Mouse (Mus musculus) thymus, postnatal 0 days (tissue): ENCODE measurements around the gene Ephb6. TPM values are rescaled to one million over a fixed set of nuclear protein-coding genes. Genes with fewer than 3 reads are reported as not detected.

Experiments used
- polyA plus RNA-seq: library from polyadenylated mRNA; unstranded; fragments of >200 nt; fragmentation: Nextera tagmentation; extraction: Ambion mirVana; gene quantifications from 2 replicates; pipeline ENCODE4 v1.2.1, GENCODE M21; 2015

The Ephb6 gene
- polyA plus RNA-seq, 1 experiment from 2014 or later, result 84.2 TPM

Other genes with a start within 250 kb of the Ephb6 start
- gene Prss3, start 227.8 kb upstream of the Ephb6 start, polyA plus RNA-seq, result not detected in 2 replicates
- gene Gm5771, start 213.1 kb upstream of the Ephb6 start, polyA plus RNA-seq, result 0.98 and 1.6 TPM in 2 replicates
- not detected in 2 replicates for gene Gm10334, start 159.3 kb upstream of the Ephb6 start, polyA plus RNA-seq
- gene Prss1, start 146.6 kb upstream of the Ephb6 start, polyA plus RNA-seq, result 0.71 and 1.2 TPM in 2 replicates
- 3.6 and 4.7 TPM in 2 replicates for gene Prss2, start 83.7 kb upstream of the Ephb6 start, polyA plus RNA-seq
- gene Trpv6, start 30.9 kb downstream of the Ephb6 start, polyA plus RNA-seq, result 0.64 and 1.1 TPM in 2 replicates
- gene Trpv5, start 75.3 kb downstream of the Ephb6 start, polyA plus RNA-seq, result 0.04 TPM in 1 of 2 replicates, not detected in the other
- gene Llcfc1, start 78.9 kb downstream of the Ephb6 start, polyA plus RNA-seq, result 0.18 TPM in 1 of 2 replicates, not detected in the other
- gene Kel, start 98.9 kb downstream of the Ephb6 start, polyA plus RNA-seq, result 0.31 and 0.75 TPM in 2 replicates
- gene Olfr459, start 169.7 kb downstream of the Ephb6 start, polyA plus RNA-seq, result not detected in 2 replicates
- gene Pip, start 242.1 kb downstream of the Ephb6 start, polyA plus RNA-seq, result not detected in 2 replicates
- not detected in 2 replicates for gene Sval2, start 247.5 kb downstream of the Ephb6 start, polyA plus RNA-seq